Mouse (Mus musculus) kidney, adult 8-10 months (tissue): Measurements from ENCODE around the gene Ets1.

ENCODE experiments used
- DNase-seq, 2 experiments: peaks; one replicate each; pipeline ENCODE4 v3.0.0; 2022

The Ets1 gene

DNA sequence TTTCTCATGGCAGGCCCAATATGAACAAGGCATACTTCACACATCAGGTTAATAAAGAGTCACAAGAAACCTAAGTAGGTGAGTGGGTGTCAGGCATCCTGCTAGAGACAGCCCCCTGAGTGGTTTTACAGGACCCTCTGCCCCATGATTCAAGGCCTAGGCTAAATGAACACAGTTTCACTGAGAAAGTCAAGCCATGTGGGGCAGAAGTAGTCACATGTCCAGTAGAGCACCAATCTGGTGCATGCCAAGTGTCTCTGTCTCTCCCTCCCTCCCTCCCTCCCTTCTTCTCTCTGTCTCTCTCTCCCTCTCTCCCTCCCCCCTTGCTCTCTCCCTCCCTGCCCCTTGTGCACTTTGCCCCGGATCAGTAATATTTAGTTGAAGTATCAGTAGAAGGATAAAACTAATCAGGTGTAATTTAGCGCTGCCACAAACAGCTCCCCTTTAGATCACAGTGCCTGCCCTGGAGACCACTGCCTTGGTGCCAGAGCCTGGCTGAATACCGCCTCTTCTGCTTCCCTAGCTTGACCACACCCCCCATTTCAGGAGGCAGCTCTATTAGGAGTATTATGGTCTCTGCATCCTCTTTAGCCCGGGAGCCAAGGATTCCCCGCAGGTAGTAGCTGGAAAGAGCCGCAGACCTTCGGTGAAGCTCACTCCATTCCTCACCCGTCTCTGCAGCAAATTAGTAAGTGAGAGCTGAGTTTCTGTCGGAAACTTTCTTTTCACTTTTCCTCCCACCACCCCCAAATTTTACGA is at the start of gene Ets1:
Ets1 (plus strand) TSS at position 595 of the 759 bp plus-strand sequence.
- DNase-seq, result peak; percentile 24 to 31

DNA sequence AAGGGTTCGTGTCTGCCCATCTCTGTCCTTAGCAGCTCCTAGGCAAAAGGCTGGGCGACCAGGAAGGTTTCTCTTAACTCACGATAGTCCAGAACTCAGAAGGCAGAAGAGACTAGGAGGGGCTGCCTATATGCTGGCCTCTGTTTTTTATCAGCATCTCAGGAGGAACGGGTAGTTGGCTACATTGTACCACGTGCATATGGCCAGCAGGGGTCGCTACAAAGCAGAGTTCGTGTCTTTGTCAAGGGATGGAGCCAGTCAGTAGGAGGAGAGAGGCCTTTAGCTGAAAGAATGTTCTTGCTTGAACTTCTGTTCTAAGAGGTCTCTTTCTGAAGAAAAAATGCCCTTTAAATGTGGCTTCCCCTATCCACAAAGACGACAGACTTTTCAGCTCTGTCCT is 46.1 kb upstream of the Ets1 start:
- peak; percentile 72 to 88 for DNase-seq

DNA sequence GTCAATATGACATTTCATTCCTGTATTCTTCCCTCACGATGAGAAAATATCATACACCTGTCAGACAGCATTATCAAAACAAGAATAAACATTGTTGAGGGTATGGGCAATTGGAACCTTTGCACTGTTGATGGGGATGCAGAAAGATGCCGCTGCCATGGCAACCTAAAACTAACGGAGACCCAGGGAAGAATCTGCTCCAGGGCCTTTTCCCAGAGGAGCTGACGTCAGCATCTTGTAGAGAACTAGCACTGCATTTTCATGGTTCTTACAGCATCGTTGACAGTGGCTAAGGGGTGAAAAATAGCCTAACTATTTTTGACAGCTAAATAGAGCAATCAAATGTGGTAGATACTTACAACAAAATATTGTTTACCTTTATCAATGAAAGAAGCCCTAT is 45.5 kb upstream of the Ets1 start:
- DNase-seq, result no peak

DNA sequence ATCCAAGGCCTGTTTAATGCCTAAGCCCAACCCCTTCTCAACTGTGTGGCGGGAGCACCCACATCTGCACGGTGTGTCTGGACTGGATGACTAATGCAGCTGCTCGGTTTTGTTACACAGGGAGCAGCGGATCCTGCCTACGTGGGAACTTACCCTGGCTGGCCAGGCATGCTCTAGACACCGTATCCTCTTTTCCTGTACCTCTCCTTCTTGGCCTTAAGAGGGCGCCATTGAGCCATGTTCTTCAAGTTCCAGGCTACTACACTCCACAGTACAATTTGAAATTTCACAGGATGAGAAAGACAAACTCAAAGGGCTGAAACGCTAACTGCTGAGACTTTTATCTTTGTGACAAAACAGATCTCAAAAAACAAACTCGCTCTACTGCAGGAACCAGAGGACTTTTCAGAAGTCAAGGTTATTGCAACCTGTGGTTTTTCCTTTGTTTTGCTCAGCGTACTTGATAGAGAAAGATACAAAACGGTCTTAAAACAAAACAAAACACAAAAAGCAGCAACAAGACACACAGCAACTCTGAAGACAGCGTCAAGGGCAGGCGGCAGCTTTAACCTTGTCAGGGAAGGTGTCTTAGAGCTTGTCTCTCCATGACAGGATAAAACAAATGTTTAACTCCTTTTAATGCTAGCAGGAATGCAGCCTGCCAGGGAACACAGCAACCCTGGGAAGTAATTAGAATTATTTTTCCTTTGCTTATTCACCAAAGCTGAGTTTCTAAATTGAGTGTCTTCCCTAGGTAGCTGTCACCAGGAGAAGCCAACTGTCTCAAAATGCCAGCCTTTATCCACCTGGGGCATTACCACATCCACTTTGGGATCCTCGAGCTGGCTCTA is 44.1 kb upstream of the Ets1 start:
- DNase-seq, result peak; percentile 75 to 77

DNA sequence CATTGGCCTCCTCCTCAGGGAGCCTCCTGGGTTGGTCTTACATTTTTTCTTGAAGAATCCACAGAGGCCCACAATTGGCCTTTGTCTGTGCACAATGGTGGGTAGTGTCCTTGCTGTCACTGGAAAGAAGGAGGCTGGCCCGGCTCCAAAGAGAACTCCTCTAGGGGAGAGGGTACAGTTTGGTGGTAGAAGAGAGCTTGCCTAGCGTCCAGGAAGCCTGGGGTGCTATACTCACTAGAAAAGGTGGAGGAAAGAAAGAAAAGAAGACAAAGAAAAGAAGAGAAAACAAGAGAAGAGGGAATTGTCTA is 43.5 kb upstream of the Ets1 start:
- DNase-seq, result no peak

DNA sequence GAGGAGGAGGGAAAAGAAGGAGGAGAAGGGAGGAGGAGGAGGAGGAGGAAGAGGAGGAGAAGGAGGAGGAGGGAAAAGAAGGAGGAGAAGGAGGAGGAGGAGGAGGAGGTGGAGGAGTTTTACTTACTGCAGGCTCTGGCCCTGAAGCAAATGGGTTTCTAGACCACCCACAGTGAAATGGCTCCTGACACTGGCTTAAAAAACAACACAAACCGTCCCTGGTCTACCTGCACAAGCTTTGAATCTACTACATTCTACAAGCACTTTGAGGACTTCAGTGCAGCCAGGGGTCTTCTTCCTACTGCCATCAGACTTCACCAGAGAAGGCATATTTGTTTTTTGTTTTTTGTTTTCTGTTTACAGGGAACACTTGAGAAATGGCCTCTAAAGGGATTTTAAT is 42.2 kb upstream of the Ets1 start:
- no peak for DNase-seq

DNA sequence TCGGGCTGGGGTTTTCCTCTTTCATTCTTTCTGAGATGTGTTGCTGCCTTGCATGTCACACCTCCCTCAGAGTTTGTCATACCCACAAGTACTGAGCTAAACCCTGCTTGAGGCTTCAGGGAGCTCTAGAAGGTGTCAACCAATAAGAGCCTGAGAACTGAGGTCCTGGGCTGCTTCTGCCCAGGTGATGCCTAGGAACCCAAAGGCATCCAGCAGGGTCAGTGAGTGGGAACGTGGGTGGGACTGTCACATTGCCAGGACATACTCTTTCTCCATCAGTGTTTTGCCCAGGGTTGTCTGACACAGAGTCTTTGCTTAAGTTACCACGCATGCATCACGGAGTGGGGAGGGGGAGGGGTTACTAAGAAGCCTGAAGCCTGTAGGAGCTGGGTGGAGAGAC is 41.7 kb upstream of the Ets1 start:
- no peak for DNase-seq

DNA sequence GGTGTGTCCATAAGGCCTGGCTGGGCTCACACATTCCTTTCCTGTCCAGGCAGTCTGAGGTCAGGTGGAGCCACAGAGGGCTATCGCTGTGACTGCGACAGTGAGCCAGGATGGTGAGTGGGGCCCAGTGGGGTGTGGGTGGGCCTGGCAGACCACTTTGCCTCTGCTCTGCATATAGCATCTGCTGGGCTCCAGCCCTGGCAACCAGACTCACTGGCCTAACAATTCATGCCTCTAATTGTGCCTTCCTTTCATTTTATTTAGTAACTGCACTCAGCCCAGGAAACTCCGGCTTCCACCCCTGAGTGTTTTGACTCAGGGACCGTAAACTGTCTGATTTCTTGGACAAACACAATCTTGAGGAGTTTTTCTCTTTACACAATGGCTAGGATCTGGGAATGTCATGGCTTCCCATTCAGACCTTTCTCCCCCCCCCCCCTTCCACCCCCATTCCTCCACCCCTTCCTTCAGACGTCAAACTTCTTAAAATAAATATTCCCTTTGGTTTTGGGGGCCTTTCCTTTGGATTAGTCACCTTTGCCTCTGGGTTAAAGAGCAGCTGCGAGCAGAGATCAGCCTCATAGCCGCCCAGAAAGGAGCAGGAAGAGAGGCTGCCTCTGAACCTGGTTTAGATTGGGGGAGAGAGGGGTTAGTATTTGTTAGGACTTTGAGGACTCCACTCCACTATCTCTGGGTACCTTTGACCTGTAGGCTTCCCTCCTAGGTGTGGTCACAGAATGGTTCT is 40.8 kb upstream of the Ets1 start:
- peak in 1 of 2 experiments; percentile 18 for DNase-seq

DNA sequence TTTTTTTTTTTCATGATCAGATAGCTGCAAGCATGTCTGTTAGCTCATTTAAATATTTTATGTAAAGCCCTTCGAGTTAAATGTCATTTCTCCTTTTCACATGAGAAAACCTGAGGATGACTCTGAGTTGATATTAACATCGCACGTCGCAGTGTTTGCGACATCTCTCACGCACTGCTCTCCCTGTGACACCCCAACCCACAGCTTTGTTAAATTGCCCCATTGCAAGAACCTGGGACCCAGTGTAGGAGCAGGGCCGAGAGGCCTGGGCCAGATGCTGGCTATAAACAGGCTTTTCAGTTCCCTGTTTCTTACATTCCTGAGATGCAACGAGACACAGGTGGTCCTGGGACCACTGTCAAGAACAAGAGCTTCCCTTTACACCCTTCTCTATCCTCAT is 39.7 kb upstream of the Ets1 start:
- no peak for DNase-seq

DNA sequence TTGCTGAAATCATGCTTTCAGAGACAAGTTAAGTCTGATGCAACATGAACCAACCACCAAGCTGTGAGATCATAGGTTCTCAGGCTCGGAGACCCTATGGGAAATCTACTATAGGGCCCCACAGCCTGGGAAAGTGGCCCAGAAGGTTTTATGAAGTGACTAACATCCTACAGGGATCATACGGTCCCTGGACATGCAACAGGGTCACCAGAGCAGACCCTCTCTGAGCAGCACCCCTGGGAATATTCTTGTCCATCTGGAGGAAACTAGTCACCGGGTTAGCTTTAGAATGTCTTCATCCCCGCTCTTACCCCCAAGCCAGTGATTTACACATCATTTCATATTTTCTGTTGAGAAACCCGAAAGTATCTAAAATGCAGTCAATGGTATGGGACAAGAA is 34.1 kb upstream of the Ets1 start:
- no peak for DNase-seq

DNA sequence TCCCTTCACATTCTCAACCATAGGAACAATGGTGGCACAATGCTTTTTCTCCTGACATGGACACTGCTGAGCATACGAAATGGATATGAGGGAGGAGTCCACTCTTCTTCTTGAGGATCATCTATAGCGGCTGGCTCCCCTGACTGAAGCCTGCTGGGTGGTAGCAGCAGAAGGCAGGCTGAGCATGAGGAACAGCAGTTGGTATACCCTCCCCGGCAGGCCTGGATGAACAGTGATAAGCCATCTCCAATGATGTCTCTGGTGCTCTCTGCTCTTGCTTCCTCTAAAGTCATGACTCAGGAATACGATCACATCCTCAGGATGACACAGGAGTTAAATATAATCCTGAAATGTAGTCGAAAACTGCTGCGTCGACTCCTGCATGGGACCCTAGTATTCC is 32.9 kb upstream of the Ets1 start:
- DNase-seq, result no peak

DNA sequence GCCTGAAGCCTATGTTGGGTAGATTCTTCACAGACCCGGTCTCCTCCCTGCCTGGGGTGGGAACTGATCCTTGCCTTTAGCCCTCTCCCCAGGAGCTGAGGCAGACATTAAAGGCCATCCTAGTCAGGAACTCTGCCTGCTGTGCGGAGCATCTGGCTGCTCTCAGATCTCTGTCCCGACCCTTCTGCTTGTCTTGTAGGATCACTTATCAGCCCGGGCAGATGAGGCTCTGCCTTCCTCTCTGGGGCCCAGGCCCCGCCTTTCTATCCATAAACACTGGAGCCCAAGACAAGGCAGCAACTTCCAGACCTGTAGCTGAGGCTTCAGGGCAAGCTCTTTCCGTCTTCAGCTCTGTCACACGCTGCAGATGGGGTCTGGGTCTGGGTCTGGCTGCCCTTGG is 28.8 kb upstream of the Ets1 start:
- no peak for DNase-seq

DNA sequence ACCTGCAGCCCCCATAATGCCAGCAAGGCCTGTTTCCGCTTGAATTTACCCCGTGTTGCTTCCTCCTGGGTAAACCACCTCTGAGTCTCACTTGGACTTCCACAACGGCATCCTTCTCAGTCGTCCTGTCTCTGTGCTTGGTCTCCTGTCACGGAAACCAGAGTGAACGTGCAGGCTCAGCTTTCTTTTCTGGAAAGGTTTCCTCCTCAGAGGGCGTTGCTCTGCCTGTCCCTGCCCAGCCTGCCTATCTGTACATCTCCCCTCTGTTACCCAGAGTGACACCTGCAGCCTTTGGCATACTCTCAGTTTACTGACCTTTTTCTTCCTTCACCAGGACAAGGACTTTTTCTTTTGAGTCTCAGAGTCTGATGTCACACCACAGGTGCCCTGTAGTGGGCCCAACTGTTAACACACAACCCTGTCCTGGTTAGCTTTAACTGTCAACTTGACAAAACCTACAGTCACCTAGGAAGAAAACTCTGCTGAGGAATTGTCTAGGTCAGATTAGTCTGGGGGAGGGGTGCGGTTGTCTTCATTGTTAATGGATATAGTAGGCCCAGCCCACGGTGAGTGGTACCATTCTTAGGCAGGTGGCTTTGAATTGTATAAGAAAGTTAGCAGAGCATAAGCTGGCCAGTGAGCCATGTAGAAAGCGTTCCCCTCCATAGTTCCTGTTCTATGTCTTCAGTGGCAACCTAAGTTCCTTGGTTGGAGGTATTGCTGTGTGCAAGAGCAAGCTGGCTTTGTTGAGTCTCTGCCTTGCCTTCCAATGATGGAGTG is 27.0 kb upstream of the Ets1 start:
- DNase-seq, result no peak

DNA sequence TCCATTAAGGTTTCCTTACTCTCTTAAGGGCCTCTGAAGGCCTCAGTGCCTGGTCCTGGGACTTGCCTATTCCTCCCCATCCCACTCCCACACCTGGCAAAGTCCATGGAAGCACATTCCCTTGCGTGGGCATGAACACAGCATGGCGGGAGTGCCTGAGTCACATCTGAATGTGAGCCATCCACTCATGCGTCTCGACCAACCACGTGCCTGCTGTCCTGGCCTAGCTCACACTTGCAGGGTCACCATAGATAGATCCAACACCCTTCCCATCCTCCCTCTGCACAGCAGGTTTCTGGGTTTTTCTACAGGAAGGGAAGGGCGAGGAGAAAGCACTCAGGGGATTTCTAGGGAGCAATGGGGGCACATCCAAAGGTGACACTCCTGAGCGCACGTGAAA is 25.8 kb upstream of the Ets1 start:
- DNase-seq, result peak in 1 of 2 experiments; percentile 9

DNA sequence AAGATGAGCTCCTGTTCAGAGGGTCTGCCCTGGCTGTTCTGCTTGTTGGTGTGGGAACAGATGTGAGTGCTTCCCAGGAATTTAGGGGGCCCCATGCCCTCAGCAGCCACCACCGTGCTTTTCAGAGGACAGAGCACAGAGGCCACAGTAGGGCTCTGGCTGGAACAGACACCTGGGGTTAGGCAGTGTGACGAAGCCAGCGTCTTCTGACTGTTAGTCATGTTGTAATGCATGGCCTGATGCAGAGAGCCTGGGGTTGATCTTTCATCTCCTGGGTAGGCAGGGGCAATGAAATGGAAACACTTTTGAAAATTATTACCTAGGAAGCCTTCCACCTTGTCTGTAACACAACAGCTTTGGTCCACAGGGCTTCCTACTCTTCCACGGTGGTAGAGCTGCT is 25.4 kb upstream of the Ets1 start:
- peak; percentile 53 to 65 for DNase-seq

DNA sequence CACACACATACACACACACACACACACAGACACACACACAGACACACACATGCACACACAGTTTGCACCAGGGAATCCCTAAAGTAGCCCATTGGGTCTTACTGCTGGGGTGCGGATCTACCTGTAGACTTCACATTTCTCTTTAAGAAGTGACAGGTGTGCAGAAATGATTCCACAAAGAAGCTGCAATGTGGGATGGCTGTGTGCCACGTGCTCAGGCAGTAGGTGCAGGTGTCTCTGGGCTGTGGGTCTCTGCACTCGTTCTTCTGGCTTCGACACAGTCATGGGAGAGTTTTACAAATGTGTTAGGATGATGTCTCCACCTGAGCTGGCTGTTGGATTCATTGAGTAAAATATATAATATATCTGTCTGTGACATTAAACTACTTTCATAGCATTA is 24.7 kb upstream of the Ets1 start:
- DNase-seq, result no peak

DNA sequence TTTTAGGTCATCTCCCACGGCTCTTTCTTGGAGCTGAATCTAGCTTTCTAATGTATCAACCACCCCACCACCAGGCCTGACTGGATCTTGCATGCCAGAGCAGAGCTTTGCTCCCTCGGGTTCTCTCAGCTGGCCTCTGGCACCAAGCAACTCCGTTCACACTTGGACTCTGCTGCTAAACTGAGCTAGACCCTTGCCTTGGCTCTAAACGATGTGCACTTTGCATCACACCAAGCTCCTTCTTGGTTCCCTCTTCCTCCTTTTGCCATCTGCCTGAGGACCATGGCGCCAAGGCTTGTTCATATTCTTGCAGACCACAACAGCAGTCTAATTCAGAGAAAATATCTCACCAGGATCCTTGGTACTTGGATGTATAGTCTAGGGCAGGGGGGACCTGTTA is 23.6 kb upstream of the Ets1 start:
- no peak for DNase-seq

DNA sequence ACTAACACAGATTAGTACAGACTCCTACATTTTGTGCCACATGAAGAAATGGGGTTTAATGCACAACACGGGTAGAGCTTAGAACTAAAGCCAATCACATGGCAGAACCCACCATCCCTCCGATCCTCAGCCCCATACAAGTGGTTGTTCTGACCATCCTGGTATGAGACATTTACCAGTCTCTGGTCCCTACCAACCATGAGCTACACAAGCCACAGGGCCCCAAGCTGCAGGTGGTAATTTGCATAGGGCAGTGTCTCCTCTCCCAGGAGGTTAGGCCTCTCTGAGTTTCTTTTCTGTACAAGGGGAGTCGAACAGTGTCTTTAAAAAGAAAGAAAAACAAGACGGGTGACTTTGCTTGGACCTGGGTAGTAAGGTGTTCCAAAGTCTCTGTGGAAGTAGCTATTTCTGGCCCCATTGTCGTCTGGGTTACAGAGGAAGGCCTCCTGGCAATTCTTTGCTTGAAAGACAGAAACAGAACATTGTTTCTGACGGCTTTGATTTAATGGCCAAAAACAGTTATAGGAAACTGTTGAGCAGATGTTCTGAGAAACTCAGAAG is 23.1 kb upstream of the Ets1 start:
- DNase-seq, result no peak

DNA sequence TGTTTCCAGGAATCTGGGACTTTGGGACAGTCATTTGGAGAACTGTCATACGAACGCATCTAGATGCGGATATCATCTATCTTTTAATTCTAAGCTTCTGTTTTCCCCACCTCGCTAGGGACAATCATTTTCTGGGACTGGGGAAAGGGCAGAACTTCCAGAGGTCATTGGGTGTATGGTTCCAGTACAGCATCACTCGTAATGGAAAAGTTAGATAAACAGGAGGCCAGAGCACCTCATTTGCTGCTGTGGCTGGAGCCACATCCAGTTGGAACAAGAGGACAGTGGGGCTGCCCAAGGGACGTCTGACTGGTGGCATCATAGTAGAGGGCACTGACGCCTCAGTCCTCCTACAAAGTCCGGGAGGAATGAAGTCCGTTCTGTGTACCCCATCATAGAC is 21.8 kb upstream of the Ets1 start:
- DNase-seq, result no peak

DNA sequence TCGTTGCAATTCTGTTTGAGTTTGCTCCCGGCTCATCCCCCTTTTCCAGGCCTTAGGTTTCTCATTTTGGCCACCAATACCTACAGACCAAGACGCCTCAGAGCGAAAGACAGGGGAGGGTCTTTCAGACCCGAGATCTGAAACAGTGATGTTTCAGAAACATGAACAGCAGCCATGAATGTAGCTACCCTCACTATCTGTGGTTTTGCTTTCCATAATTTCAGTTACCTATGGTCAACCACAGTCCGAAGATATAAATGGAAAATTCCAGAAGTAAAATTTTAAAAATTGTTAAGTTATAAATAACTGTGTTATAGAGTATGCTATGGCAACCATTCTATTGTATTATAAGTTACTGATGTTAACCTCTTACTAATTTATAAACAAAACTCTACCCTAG is 20.6 kb upstream of the Ets1 start:
- DNase-seq, result no peak

DNA sequence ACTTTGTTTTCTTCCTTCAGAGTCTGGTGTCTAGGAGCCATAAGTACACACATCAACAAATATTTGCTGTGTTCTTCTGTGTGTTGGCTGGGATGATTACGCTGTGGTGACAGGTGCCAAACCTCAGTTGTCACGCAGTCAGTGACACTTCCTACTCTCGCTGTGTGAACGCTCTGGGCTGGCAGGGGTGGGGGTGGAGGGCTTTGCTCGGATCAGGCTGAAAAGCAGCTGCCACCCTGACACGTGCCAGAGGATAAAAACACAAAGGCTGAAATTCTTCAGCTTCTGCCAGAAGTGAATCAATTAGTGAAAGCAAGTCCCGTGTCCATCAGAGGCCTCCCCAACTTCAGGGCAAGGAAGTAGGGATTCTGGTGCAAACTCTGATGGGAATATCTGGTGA is 20.0 kb upstream of the Ets1 start:
- no peak for DNase-seq

DNA sequence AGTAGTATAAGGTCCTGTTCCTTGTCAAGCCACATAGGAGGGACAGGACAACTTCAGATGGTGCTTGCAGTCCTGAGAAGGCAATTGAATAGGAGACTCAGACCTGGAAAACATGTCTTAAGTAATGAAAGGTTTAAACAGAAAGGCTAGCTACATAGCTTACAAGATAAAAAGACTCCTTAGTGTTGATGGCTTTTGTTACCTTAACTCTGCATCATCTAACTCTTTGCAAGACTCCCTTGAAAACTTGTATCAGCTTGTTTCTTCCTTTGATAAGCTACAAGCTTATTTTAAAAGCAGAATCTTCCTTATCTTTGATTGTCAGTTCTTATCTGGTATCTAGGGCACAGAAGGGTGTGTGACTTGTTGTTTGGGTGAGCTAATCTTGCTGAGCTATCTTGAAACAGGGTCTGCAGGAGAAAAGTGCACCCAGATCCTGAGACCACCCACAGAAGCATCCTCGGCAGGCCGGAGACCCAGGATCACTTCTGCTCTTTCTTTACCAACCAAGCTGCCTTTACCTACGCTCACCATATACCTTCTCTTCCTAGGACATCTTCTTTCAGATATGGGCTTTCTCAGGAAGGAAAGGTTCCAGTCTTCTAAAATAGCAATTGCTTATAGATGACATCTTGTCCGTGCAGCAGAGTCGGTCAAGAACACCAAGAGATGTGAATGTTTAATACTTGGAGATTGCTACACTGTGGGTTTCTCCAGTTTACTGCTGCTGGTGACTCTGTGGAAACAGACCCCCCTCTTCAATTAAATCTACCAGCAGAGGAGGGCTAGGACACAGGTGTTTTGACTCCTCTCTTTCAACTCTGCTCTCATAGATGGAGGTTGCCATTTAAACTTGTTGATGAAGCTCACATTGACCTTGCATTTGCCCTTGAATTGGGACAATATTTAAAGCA is 19.2 kb upstream of the Ets1 start:
- no peak for DNase-seq
